Mouse (Mus musculus) forebrain, embryonic 16.5 days (tissue): Measurements from ENCODE around the gene Slc39a8. TPM values are rescaled to one million over a fixed set of nuclear protein-coding genes. Genes with fewer than 3 reads are reported as not detected.

Experiments used
- ATAC-seq: fragments of 200-750 bp; cut with Nextera tagmentation; 2 replicates; pipeline ENCODE4 v1.8.0; 2017; ENCODE audit warnings: mild to moderate bottlenecking, moderate library complexity
- H3K27ac ChIP-seq: fragments of 300-500 bp; sonication (generic); 2 replicates; pipeline ENCODE4 v1.5.1; 2014; ENCODE audit warnings: low read length, control low read depth
- H3K27me3 ChIP-seq: fragments of 300-500 bp; sonication (generic); replicated peaks from 2 replicates; pipeline ENCODE4 v1.6.1; 2014; ENCODE audit warnings: low read length; ENCODE audit not compliant: control insufficient read depth, insufficient read depth
- H3K36me3 ChIP-seq: fragments of 300-500 bp; sonication (generic); 2 replicates; pipeline ENCODE4 v1.6.1; 2014; ENCODE audit not compliant: control insufficient read depth, insufficient read depth
- H3K4me1 ChIP-seq: fragments of 300-500 bp; sonication (generic); replicated peaks from 2 replicates; pipeline ENCODE4 v1.6.1; 2014; ENCODE audit warnings: low read length; ENCODE audit not compliant: control insufficient read depth, insufficient read depth
- H3K4me2 ChIP-seq: fragments of 300-500 bp; sonication (generic); 2 replicates; pipeline ENCODE4 v1.6.1; 2014; ENCODE audit warnings: mild to moderate bottlenecking, low read length, control low read depth
- H3K4me3 ChIP-seq: fragments of 300-500 bp; sonication (generic); replicated peaks from 2 replicates; pipeline ENCODE4 v1.5.1; 2014; ENCODE audit warnings: mild to moderate bottlenecking, low read length, control low read depth
- H3K9ac ChIP-seq: fragments of 300-500 bp; sonication (generic); replicated peaks from 2 replicates; pipeline ENCODE4 v1.6.1; 2014; ENCODE audit warnings: low read depth, low read length, control low read depth
- H3K9me3 ChIP-seq: fragments of 300-500 bp; sonication (generic); 2 replicates; pipeline ENCODE4 v1.6.1; 2016; ENCODE audit warnings: low read length; ENCODE audit not compliant: control insufficient read depth
- WGBS: fragments of 180-500 bp; shearing (Covaris S2); extraction: QIAGEN DNeasy Blood & Tissue Kit; methylation state at CpG from one replicate; pipeline ENCODE4 v1.1.7; 2014; 5-methylcytosine and 5-hydroxymethylcytosine counted together
- polyA plus RNA-seq: library from polyadenylated mRNA; unstranded; fragments of >200 nt; fragmentation: Nextera tagmentation; extraction: Ambion mirVana; gene quantifications from 2 replicates; pipeline ENCODE4 v1.2.1, GENCODE M21; 2015

Gene Slc39a8
- polyA plus RNA-seq = 8.7 and 11.8 TPM in 2 replicates

- peak within 1 kb of the TSS; percentile 76 for H3K9ac ChIP-seq
- peaks cover 14% of the 10 kb centered on the region for H3K4me1 ChIP-seq
- no peaks in the 10 kb centered on the region for H3K9me3 ChIP-seq
- peak within 1 kb of the TSS; percentile 99 for H3K4me2 ChIP-seq
- 3% methylated on average over 22 of the region's 22 CpGs for WGBS
- no peaks in the 10 kb centered on the region for H3K27me3 ChIP-seq
- ATAC-seq = peak; percentile 93
- no peaks in the 10 kb centered on the region for H3K36me3 ChIP-seq
- H3K27ac ChIP-seq = no peak within 1 kb of the TSS; the same call in 1 of the 2 replicates
- peak within 1 kb of the TSS; percentile 63 for H3K4me3 ChIP-seq
Observed at GRCm38 (mm10) chr3:135825016-135825753, at the start of gene Slc39a8. Gene Slc39a8, plus strand, starts transcription at chr3:135825279.

- Histone ChIP-seq H3K9me3 (no peaks in the 10 kb centered on the region), H3K27me3 (no peaks in the 10 kb centered on the region), H3K4me3 (no peak overlapping the region), H3K4me2 (no peak overlapping the region), H3K27ac (no peak overlapping the region), H3K9ac (no peak overlapping the region), H3K36me3 (no peaks in the 10 kb centered on the region), H3K4me1 (no peaks in the 10 kb centered on the region)
- ATAC-seq = no peak
- WGBS = 90% methylated on average over 7 of the region's 7 CpGs
Observed at GRCm38 (mm10) chr3:135785065-135785464, 40.0 kb upstream of the Slc39a8 start.

GRCm38 (mm10) chr3:135796117-135796516, 29.0 kb upstream of the Slc39a8 start:
- Histone ChIP-seq H3K4me1 (no peaks in the 10 kb centered on the region), H3K36me3 (no peaks in the 10 kb centered on the region), H3K4me3 (no peak overlapping the region), H3K4me2 (no peak overlapping the region), H3K27me3 (no peaks in the 10 kb centered on the region), H3K9me3 (no peaks in the 10 kb centered on the region), H3K27ac (no peak overlapping the region), H3K9ac (no peak overlapping the region)
- WGBS = 86% methylated on average over 6 of the region's 6 CpGs
- no peak for ATAC-seq

- no peaks in the 10 kb centered on the region for H3K4me1 ChIP-seq
- H3K27me3 ChIP-seq = no peaks in the 10 kb centered on the region
- ATAC-seq = no peak
- no peak overlapping the region for H3K9ac ChIP-seq
- no peak overlapping the region for H3K4me2 ChIP-seq
- no peaks in the 10 kb centered on the region for H3K9me3 ChIP-seq
- H3K36me3 ChIP-seq = no peaks in the 10 kb centered on the region
- H3K4me3 ChIP-seq = no peak overlapping the region
- 50% methylated on average over 3 of the region's 3 CpGs for WGBS
- no peak overlapping the region for H3K27ac ChIP-seq
Observed at GRCm38 (mm10) chr3:135798241-135798640, 26.8 kb upstream of the Slc39a8 start.

- no peak overlapping the region for H3K27ac ChIP-seq
- H3K27me3 ChIP-seq = no peaks in the 10 kb centered on the region
- no peaks in the 10 kb centered on the region for H3K9me3 ChIP-seq
- H3K36me3 ChIP-seq = no peaks in the 10 kb centered on the region
- no peak for ATAC-seq
- no peak overlapping the region for H3K9ac ChIP-seq
- 68% methylated on average over 1 of the region's 1 CpGs for WGBS
- H3K4me3 ChIP-seq = no peak overlapping the region
- no peak overlapping the region for H3K4me2 ChIP-seq
- H3K4me1 ChIP-seq = no peaks in the 10 kb centered on the region
Observed at GRCm38 (mm10) chr3:135798665-135799064, 26.4 kb upstream of the Slc39a8 start.

- no peak overlapping the region for H3K9ac ChIP-seq
- 82% methylated on average over 14 of the region's 14 CpGs for WGBS
- no peak overlapping the region for H3K4me3 ChIP-seq
- H3K4me2 ChIP-seq = no peak overlapping the region
- H3K27ac ChIP-seq = no peak overlapping the region
- ATAC-seq = no peak
- H3K27me3 ChIP-seq = no peaks in the 10 kb centered on the region
- no peaks in the 10 kb centered on the region for H3K4me1 ChIP-seq
- H3K9me3 ChIP-seq = no peaks in the 10 kb centered on the region
- no peaks in the 10 kb centered on the region for H3K36me3 ChIP-seq
Observed at GRCm38 (mm10) chr3:135814665-135815064, 10.4 kb upstream of the Slc39a8 start.

GRCm38 (mm10) chr3:135815973-135816727, 8.9 kb upstream of the Slc39a8 start:
- 88% methylated on average over 5 of the region's 5 CpGs for WGBS
- no peak overlapping the region for H3K4me3 ChIP-seq
- no peaks in the 10 kb centered on the region for H3K36me3 ChIP-seq
- H3K9me3 ChIP-seq = no peaks in the 10 kb centered on the region
- H3K4me1 ChIP-seq = no peaks in the 10 kb centered on the region
- H3K9ac ChIP-seq = no peak overlapping the region
- no peak overlapping the region for H3K4me2 ChIP-seq
- no peak overlapping the region for H3K27ac ChIP-seq
- no peaks in the 10 kb centered on the region for H3K27me3 ChIP-seq
- no peak for ATAC-seq

- H3K27ac ChIP-seq = no peak overlapping the region
- no peak overlapping the region for H3K4me3 ChIP-seq
- H3K36me3 ChIP-seq = no peaks in the 10 kb centered on the region
- H3K4me2 ChIP-seq = no peak overlapping the region
- H3K9me3 ChIP-seq = no peaks in the 10 kb centered on the region
- H3K4me1 ChIP-seq = no peaks in the 10 kb centered on the region
- no peak for ATAC-seq
- H3K9ac ChIP-seq = no peak overlapping the region
- 76% methylated on average over 1 of the region's 1 CpGs for WGBS
- no peaks in the 10 kb centered on the region for H3K27me3 ChIP-seq
Observed at GRCm38 (mm10) chr3:135817124-135817523, 8.0 kb upstream of the Slc39a8 start.

- ATAC-seq = 0 out of 2 replicates have a peak, but pooled peaks have one; percentile 36
- Histone ChIP-seq H3K27me3 (no peaks in the 10 kb centered on the region), H3K9me3 (no peaks in the 10 kb centered on the region), H3K4me2 (no peak overlapping the region), H3K4me3 (no peak overlapping the region), H3K27ac (no peak overlapping the region), H3K4me1 (peaks cover 14% of the 10 kb centered on the region), H3K9ac (no peak overlapping the region), H3K36me3 (no peaks in the 10 kb centered on the region)
- 17% methylated on average over 3 of the region's 4 CpGs for WGBS
Observed at GRCm38 (mm10) chr3:135824436-135824835, 643 bp upstream of the Slc39a8 start.
